Mouse (Mus musculus): ENCODE measurements around the gene 7530416G11Rik.

- TF ChIP-seq CTCF (IDR thresholded peaks at IDR 0.05; ENCODE audit: low read depth, low read length) (no peak), POLR2A (IDR thresholded peaks at IDR 0.05; ENCODE audit: extremely low read depth, insufficient read depth, low read length) (no peak)
These were observed 36.5 kb downstream of the 7530416G11Rik start for GRCm38 (mm10) chr15:85466456-85467067.

Data from liver, adult 2 months (tissue).